Mouse (Mus musculus) spleen, adult 2 months (tissue): Measurements from ENCODE around the gene Gprin2. TPM values are rescaled to one million over a fixed set of nuclear protein-coding genes. Genes with fewer than 3 reads are reported as not detected.

ENCODE experiments used
- DNase-seq, 2 experiments: peaks; one replicate each; pipeline versions ENCODE4 v3.0.0 to v3.0.0-alpha.2; 2012 to 2021; ENCODE audit warnings: low spot score in 2 of 2, low read depth in 1 of 2
- H3K27ac ChIP-seq: fragments of 200-500 bp; 2 replicates; pipeline ENCODE4 v1.5.1; 2012; ENCODE audit warnings: low read length, inconsistent platforms; ENCODE audit not compliant: insufficient read depth
- H3K27me3 ChIP-seq: fragments of 200-500 bp; 2 replicates; pipeline ENCODE4 v1.6.1; 2012; ENCODE audit warnings: mild to moderate bottlenecking, moderate library complexity, low read length, inconsistent platforms; ENCODE audit not compliant: control insufficient read depth, insufficient read depth
- H3K36me3 ChIP-seq: fragments of 200-500 bp; 2 replicates; pipeline ENCODE4 v1.6.1; 2012; ENCODE audit warnings: mild to moderate bottlenecking, low read length, inconsistent platforms; ENCODE audit not compliant: control insufficient read depth, insufficient read depth
- H3K4me1 ChIP-seq: fragments of 200-500 bp; 2 replicates; pipeline ENCODE4 v1.6.1; 2011; ENCODE audit warnings: inconsistent platforms; ENCODE audit not compliant: control insufficient read depth, insufficient read depth, insufficient read length
- H3K4me3 ChIP-seq: fragments of 200-500 bp; 2 replicates; pipeline ENCODE4 v1.5.1; 2011; ENCODE audit warnings: mild to moderate bottlenecking, inconsistent platforms; ENCODE audit not compliant: insufficient read depth, insufficient read length; ENCODE audit errors: extremely low read depth
- CTCF ChIP-seq: fragments of 200-500 bp; IDR thresholded peaks from 2 replicates; pipeline ENCODE4 v1.5.1; 2011; ENCODE audit warnings: mild to moderate bottlenecking, inconsistent platforms; ENCODE audit not compliant: insufficient read depth, insufficient read length, insufficient replicate concordance; ENCODE audit errors: extremely low read depth
- POLR2A ChIP-seq: fragments of 200-500 bp; IDR thresholded peaks from 2 replicates; pipeline ENCODE4 v1.6.1; 2011; ENCODE audit warnings: low read depth, low read length, inconsistent platforms
- WGBS: fragments of 180-500 bp; shearing (Covaris S2); methylation state at CpG from one replicate; pipeline ENCODE4 v1.1.7; 2018; 5-methylcytosine and 5-hydroxymethylcytosine counted together
- polyA plus RNA-seq: library from polyadenylated mRNA; depleted of rRNA; stranded (reverse); fragments of >200 nt; gene quantifications from 2 replicates; pipeline ENCODE4 v1.2.3, GENCODE M21; 2012

Gprin2 gene
- polyA plus RNA-seq, 1 experiment, result 0.04 TPM

DNA sequence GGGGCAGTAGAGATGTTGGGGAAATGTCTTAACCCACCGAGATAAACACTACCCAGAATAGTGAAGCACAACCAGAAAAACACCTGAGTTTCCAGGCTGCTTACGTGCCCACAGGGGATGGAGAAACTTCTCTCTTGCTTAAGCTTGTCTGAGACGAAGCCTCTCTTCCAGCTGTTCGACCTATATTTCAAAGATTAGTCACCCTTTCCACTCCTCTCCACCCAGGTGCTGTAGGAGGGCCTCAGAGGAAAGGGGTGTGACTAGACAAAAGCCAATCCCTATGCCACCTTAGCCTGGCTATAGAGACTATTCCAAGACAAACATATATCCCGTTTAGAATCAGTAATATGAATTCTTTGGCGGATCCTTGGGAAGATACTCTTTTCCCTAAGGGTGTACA lies 6.5 kb upstream of the Gprin2 start:
- no peaks in the 10 kb centered on the region for H3K27me3 ChIP-seq
- TF ChIP-seq POLR2A (no peak), CTCF (no peak)
- H3K36me3 ChIP-seq, result no peaks in the 10 kb centered on the region
- WGBS, result 76% methylated on average over 6 of the region's 6 CpGs
- no peak for DNase-seq
- H3K4me3 ChIP-seq, result no peak overlapping the region
- no peak overlapping the region for H3K27ac ChIP-seq
- no peaks in the 10 kb centered on the region for H3K4me1 ChIP-seq

DNA sequence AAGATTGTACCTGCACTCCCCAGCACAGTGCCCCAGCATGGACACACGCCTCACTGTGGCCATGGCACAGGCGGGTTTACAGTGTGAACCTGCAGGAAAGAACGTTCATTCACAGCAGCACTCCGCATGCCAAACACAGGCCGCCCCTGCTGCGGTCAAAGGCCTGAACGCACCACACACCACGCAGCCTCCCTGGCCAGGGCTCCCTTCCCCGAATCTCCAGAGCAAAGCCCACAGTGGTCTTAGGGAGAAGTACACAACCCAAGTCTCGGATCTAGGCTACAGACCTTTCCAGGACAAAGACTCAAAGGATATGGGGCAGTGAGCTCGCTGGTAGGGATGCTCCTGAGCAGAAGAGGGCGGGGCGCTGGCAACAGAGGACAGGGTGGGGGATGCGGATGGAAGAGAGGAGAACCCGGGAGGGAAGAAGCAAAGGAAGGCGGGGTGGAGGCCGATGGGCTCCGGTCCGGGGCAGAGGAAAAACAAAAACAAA lies 669 bp downstream of the Gprin2 start:
- Histone ChIP-seq H3K4me1 (peaks cover 4% of the 10 kb centered on the region; the same call in 1 of the 2 replicates), H3K27ac (no peak overlapping the region), H3K27me3 (0 out of 2 replicates have a peak, but pooled peaks cover 5% of the 10 kb centered on the region), H3K36me3 (no peaks in the 10 kb centered on the region), H3K4me3 (peak overlapping the region; percentile 37; the same call in 1 of the 2 replicates)
- WGBS, result 18% methylated on average over 19 of the region's 19 CpGs
- DNase-seq, result no peak
- TF ChIP-seq CTCF (no peak), POLR2A (no peak)

DNA sequence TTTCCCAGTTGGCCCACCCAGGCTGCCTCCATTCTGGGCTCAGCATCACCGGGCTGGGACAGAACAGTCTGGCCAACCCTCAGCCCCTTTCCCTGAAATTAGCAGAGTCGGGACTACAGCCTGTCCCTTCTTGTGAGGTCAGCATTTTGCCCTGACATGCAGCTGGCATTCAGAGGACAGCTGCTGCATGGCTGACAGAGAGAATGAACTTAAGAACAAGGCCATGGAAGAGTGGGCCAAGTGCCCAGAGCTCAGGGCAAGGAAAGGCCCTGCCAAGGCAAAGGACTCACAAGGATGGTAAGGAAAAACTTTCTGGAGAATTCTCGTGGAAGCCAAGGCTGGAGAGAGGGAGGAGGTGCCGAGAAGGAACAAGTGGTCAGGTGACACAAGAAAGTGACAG lies 4.7 kb downstream of the Gprin2 start:
- 72% methylated on average over 4 of the region's 4 CpGs for WGBS
- H3K4me3 ChIP-seq, result no peak overlapping the region
- no peak for DNase-seq
- no peak for TF ChIP-seq CTCF
- H3K27me3 ChIP-seq, result 0 out of 2 replicates have a peak, but pooled peaks cover 4% of the 10 kb centered on the region
- no peaks in the 10 kb centered on the region for H3K36me3 ChIP-seq
- peaks cover 4% of the 10 kb centered on the region; the same call in 1 of the 2 replicates for H3K4me1 ChIP-seq
- H3K27ac ChIP-seq, result no peak overlapping the region

DNA sequence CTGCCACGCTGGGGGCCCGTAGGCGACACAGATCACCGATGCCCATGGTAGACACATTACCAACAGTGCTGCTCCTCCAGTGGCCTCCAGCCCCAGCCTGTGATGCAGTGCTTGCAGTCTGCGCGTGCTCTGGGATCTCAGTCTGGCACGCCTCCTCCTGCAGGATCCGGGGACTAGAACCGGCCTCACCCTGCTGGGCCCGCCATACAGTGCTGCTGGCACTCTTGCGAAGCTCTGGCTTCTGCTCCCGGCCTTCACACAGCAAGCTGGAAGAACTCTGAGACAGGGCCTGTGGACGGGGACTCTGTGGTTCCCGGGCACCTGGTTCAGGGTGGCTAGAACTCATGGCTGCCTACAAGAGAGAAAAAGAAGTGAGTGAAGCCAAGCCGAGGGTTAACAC lies 6.0 kb downstream of the Gprin2 start:
- TF ChIP-seq POLR2A, result no peak
- TF ChIP-seq CTCF, result no peak
- WGBS, result 94% methylated on average over 15 of the region's 15 CpGs

DNA sequence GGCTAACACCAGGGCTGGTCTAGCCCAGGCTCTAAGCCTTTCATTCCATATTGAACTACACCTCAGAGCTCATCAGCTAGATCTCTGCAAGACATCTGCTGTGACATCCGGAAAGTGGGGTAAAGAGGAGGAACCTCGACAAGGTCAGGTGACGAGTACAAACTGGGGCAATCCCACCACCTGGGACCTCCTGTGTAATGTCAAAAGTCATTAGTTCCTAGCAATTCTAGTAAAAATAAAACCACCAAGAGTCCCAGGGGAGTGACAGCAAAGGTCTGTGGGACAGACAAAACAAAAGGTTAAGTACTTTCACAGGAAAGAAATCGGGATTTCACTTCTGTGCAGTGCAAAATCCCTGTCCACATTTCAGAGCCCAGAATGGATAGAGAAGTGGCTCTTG lies 7.6 kb downstream of the Gprin2 start:
- Histone ChIP-seq H3K27ac (no peak overlapping the region), H3K36me3 (no peaks in the 10 kb centered on the region), H3K4me1 (no peaks in the 10 kb centered on the region), H3K4me3 (no peak overlapping the region), H3K27me3 (no peaks in the 10 kb centered on the region)
- WGBS, result 65% methylated on average over 4 of the region's 4 CpGs
- TF ChIP-seq POLR2A (no peak), CTCF (no peak)
- DNase-seq, result no peak

More for the DNA sequence above, 6.0 kb downstream of the Gprin2 start:
- H3K4me1 ChIP-seq, result no peaks in the 10 kb centered on the region
- H3K36me3 ChIP-seq, result no peaks in the 10 kb centered on the region
- H3K27me3 ChIP-seq, result no peaks in the 10 kb centered on the region
- H3K27ac ChIP-seq, result no peak overlapping the region
- DNase-seq, result no peak
- no peak overlapping the region for H3K4me3 ChIP-seq

DNA sequence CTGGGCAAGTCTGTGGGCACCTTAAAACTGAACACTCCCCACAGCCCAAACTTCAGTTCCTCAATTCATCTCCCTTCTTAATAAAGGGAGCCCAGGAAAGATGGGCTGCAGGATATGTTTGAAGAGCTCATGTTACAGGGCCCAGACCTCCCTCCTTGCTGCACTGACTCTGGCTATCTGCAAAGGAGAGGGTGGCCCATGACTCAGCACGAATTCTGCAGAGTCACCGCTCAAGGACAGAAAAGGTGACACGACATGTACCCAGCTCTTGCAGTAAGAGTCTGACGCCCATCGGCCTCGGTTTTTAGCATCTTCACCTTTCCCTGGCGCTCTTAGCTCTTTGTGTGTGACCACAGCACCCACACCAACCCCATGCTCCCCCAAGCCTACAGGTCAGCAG lies 11.1 kb downstream of the Gprin2 start:
- H3K4me1 ChIP-seq, result no peaks in the 10 kb centered on the region
- DNase-seq, result no peak
- WGBS, result 64% methylated on average over 7 of the region's 7 CpGs

DNA sequence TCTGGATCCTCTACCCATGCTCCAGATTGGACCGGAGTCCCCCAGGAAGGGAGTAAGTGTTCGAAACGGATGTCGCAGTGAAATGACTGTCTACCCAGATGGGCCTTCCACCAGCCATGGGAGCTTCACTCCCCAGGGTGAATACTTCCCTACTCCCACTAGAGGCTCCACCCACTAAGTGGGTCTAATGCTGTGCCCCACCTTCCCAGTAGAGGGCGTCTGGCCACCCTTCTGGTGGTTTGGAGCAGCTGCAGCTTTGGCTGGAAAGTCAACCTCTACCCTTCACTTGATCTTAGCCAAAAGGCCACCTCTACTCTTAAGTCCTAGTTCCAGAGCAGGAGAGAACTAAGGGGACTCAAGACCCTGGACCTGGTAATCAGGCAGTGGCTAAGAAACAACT lies 12.8 kb downstream of the Gprin2 start:
- DNase-seq, result no peak
- no peaks in the 10 kb centered on the region for H3K4me1 ChIP-seq
- H3K27ac ChIP-seq, result no peak overlapping the region
- no peak overlapping the region for H3K4me3 ChIP-seq
- H3K27me3 ChIP-seq, result no peaks in the 10 kb centered on the region
- H3K36me3 ChIP-seq, result no peaks in the 10 kb centered on the region
- TF ChIP-seq POLR2A (no peak), CTCF (no peak; the same call in 1 of the 2 replicates)
- 66% methylated on average over 5 of the region's 5 CpGs for WGBS

More for the DNA sequence above, 11.1 kb downstream of the Gprin2 start:
- Histone ChIP-seq H3K4me3 (no peak overlapping the region), H3K27me3 (no peaks in the 10 kb centered on the region), H3K27ac (no peak overlapping the region), H3K36me3 (no peaks in the 10 kb centered on the region)
- no peak for TF ChIP-seq POLR2A
- TF ChIP-seq CTCF, result no peak

DNA sequence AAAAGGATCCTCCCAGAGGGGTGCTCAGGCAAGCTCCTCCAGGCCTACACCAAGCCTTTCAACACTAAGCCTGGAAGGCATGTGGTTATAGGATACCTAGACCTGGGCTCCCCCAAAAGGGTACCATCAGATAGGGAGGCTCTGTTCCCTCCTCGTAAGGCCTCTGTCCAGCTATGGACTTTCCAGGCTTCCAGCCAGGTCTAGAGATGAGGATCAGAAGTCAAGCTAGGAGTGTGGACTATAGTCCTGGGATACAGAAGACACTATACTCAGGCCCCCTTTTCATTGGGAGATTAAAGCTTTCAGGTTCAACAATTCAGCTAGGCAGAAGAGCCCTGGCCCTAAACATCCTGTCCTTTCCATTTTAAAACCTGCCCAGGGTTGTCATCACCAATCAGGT lies 18.4 kb downstream of the Gprin2 start:
- Histone ChIP-seq H3K4me3 (no peak overlapping the region), H3K36me3 (no peaks in the 10 kb centered on the region), H3K27me3 (no peaks in the 10 kb centered on the region), H3K27ac (no peak overlapping the region), H3K4me1 (no peaks in the 10 kb centered on the region)
- 93% methylated on average over 1 of the region's 1 CpGs for WGBS
- DNase-seq, result no peak
- no peak for TF ChIP-seq CTCF
- no peak for TF ChIP-seq POLR2A
